Mouse (Mus musculus) limb, embryonic 15.5 days (tissue): Measurements from ENCODE around the gene Raf1. TPM values are rescaled to one million over a fixed set of nuclear protein-coding genes. Genes with fewer than 3 reads are reported as not detected.

Experiments
- ATAC-seq: fragments of 200-750 bp; cut with Nextera tagmentation; 2 replicates; pipeline ENCODE4 v1.8.0; 2017; ENCODE audit warnings: low read depth, moderate TSS enrichment; ENCODE audit not compliant: insufficient number of reproducible peaks, low FRiP score, low TSS enrichment
- H3K27ac ChIP-seq: fragments of 300-500 bp; sonication (generic); 2 replicates; pipeline ENCODE4 v1.5.1; 2015; ENCODE audit warnings: moderate library complexity, mild to moderate bottlenecking, inconsistent platforms
- H3K27me3 ChIP-seq: fragments of 300-500 bp; sonication (generic); 2 replicates; pipeline ENCODE4 v1.6.1; 2015; ENCODE audit warnings: inconsistent platforms
- H3K36me3 ChIP-seq: fragments of 300-500 bp; sonication (generic); 2 replicates; pipeline ENCODE4 v1.6.1; 2015; ENCODE audit warnings: inconsistent platforms
- H3K4me1 ChIP-seq: fragments of 300-500 bp; sonication (generic); 2 replicates; pipeline ENCODE4 v1.6.1; 2015; ENCODE audit warnings: inconsistent platforms
- H3K4me2 ChIP-seq: fragments of 300-500 bp; sonication (generic); 2 replicates; pipeline ENCODE4 v1.6.1; 2015; ENCODE audit warnings: mild to moderate bottlenecking, inconsistent platforms
- H3K4me3 ChIP-seq: fragments of 300-500 bp; sonication (generic); 2 replicates; pipeline ENCODE4 v1.5.1; 2015; ENCODE audit warnings: mild to moderate bottlenecking, inconsistent platforms
- H3K9ac ChIP-seq: fragments of 300-500 bp; sonication (generic); 2 replicates; pipeline ENCODE4 v1.6.1; 2015; ENCODE audit warnings: inconsistent platforms
- H3K9me3 ChIP-seq: fragments of 300-500 bp; sonication (generic); 2 replicates; pipeline ENCODE4 v1.6.1; 2016; ENCODE audit warnings: inconsistent platforms
- WGBS: fragments of 180-500 bp; shearing (Covaris S2); methylation state at CpG from one replicate; pipeline ENCODE4 v1.1.7; 2015; 5-methylcytosine and 5-hydroxymethylcytosine counted together
- polyA plus RNA-seq: library from polyadenylated mRNA; unstranded; fragments of >200 nt; fragmentation: Nextera tagmentation; extraction: Ambion mirVana; gene quantifications from 2 replicates; pipeline ENCODE4 v1.2.1, GENCODE M21; 2015

Gene Raf1
- polyA plus RNA-seq, 1 experiment from 2014 or later, result 87.3 TPM

- Histone ChIP-seq H3K27me3 (no peaks in the 10 kb centered on the region), H3K4me3 (no peak overlapping the region), H3K4me2 (no peak overlapping the region), H3K36me3 (peaks cover 28% of the 10 kb centered on the region), H3K9ac (no peak overlapping the region), H3K27ac (no peak overlapping the region), H3K4me1 (no peaks in the 10 kb centered on the region), H3K9me3 (no peaks in the 10 kb centered on the region)
- 78% methylated on average over 10 of the region's 10 CpGs for WGBS
- no peak for ATAC-seq
These were observed 93.9 kb downstream of the Raf1 start for GRCm38 (mm10) chr6:115582328-115583115.

GRCm38 (mm10) chr6:115580810-115581209 lies 95.6 kb downstream of the Raf1 start:
- no peak overlapping the region for H3K4me3 ChIP-seq
- H3K27ac ChIP-seq, result no peak overlapping the region
- no peaks in the 10 kb centered on the region for H3K4me1 ChIP-seq
- H3K9me3 ChIP-seq, result no peaks in the 10 kb centered on the region
- no peak for ATAC-seq
- no peak overlapping the region for H3K9ac ChIP-seq
- WGBS, result 85% methylated on average over 3 of the region's 3 CpGs
- H3K4me2 ChIP-seq, result no peak overlapping the region
- no peaks in the 10 kb centered on the region for H3K27me3 ChIP-seq
- peaks cover 45% of the 10 kb centered on the region for H3K36me3 ChIP-seq

- H3K36me3 ChIP-seq, result peaks cover 60% of the 10 kb centered on the region
- ATAC-seq, result no peak
- H3K9me3 ChIP-seq, result no peaks in the 10 kb centered on the region
- no peak overlapping the region for H3K4me2 ChIP-seq
- H3K27me3 ChIP-seq, result no peaks in the 10 kb centered on the region
- no peak overlapping the region for H3K27ac ChIP-seq
- H3K4me1 ChIP-seq, result no peaks in the 10 kb centered on the region
- H3K9ac ChIP-seq, result no peak overlapping the region
- WGBS, result 92% methylated on average over 9 of the region's 9 CpGs
- no peak overlapping the region for H3K4me3 ChIP-seq
These were observed 98.5 kb downstream of the Raf1 start for GRCm38 (mm10) chr6:115577941-115578340.

- Histone ChIP-seq H3K27ac (no peak overlapping the region), H3K4me2 (no peak overlapping the region), H3K9ac (no peak overlapping the region), H3K9me3 (no peaks in the 10 kb centered on the region), H3K27me3 (no peaks in the 10 kb centered on the region), H3K4me1 (no peaks in the 10 kb centered on the region), H3K4me3 (no peak overlapping the region), H3K36me3 (peaks cover 60% of the 10 kb centered on the region)
- 86% methylated on average over 5 of the region's 5 CpGs for WGBS
- no peak for ATAC-seq
These were observed 99.0 kb downstream of the Raf1 start for GRCm38 (mm10) chr6:115577407-115577806.

GRCm38 (mm10) chr6:115574171-115574570 lies 102.3 kb downstream of the Raf1 start:
- H3K27me3 ChIP-seq, result no peaks in the 10 kb centered on the region
- no peak overlapping the region for H3K27ac ChIP-seq
- H3K4me1 ChIP-seq, result no peaks in the 10 kb centered on the region
- 82% methylated on average over 7 of the region's 7 CpGs for WGBS
- no peak for ATAC-seq
- no peaks in the 10 kb centered on the region for H3K9me3 ChIP-seq
- H3K9ac ChIP-seq, result no peak overlapping the region
- no peak overlapping the region for H3K4me3 ChIP-seq
- no peak overlapping the region for H3K4me2 ChIP-seq
- H3K36me3 ChIP-seq, result peaks cover 76% of the 10 kb centered on the region

Other genes starting within 250 kb of the Raf1 start
- gene Tsen2, start 132.0 kb downstream of the Raf1 start, polyA plus RNA-seq, result 27.6 and 28.1 TPM in 2 replicates
- gene Mkrn2os, start 84.1 kb downstream of the Raf1 start, polyA plus RNA-seq, result 0.06 and 0.15 TPM in 2 replicates
- 29.3 and 29.9 TPM in 2 replicates for gene Mkrn2, start 74.7 kb downstream of the Raf1 start, polyA plus RNA-seq
- gene Tmem40, start 85.8 kb upstream of the Raf1 start, polyA plus RNA-seq, result 42.0 and 45.4 TPM in 2 replicates
- 33.8 and 36.2 TPM in 2 replicates for gene Cand2, start 97.9 kb upstream of the Raf1 start, polyA plus RNA-seq
- 1,698 and 2,211 TPM in 2 replicates for gene Rpl32, start 132.1 kb upstream of the Raf1 start, polyA plus RNA-seq
- gene Efcab12, start 161.8 kb upstream of the Raf1 start, polyA plus RNA-seq, result 0.21 and 0.32 TPM in 2 replicates
- gene Mbd4, start 176.7 kb upstream of the Raf1 start, polyA plus RNA-seq, result 16.7 and 18.6 TPM in 2 replicates
- gene Ift122, start 176.8 kb upstream of the Raf1 start, polyA plus RNA-seq, result 19.6 and 23.4 TPM in 2 replicates